Mouse (Mus musculus): Measurements from ENCODE around the gene Ttll1. TPM values are rescaled to one million over a fixed set of nuclear protein-coding genes. Genes with fewer than 3 reads are reported as not detected.
A peak's percentile ranks its signal among the peaks of the same experiment; 100 is the strongest.

Ttll1 gene
- polyA plus RNA-seq, 1 experiment from 2014 or later: 27.6 TPM

GRCm38 (mm10) chr15:83450007-83450406 lies 60.7 kb downstream of the Ttll1 start:
- no peak overlapping the region for H3K9ac ChIP-seq
- ATAC-seq (ENCODE audit: insufficient number of reproducible peaks, insufficient read depth, low FRiP score, low TSS enrichment): no peak
- no peaks in the 10 kb centered on the region for H3K36me3 ChIP-seq
- H3K4me1 ChIP-seq: peaks cover 23% of the 10 kb centered on the region
- H3K9me3 ChIP-seq: no peaks in the 10 kb centered on the region
- no peak overlapping the region for H3K4me2 ChIP-seq (replicated peaks)
- H3K27me3 ChIP-seq: no peaks in the 10 kb centered on the region
- 87% methylated on average over 2 of the region's 2 CpGs for WGBS
- no peak overlapping the region for H3K27ac ChIP-seq
- H3K4me3 ChIP-seq: no peak overlapping the region

- Histone ChIP-seq H3K4me1 (peaks cover 28% of the 10 kb centered on the region), H3K4me2 (replicated peaks) (no peak overlapping the region), H3K9me3 (no peaks in the 10 kb centered on the region), H3K27ac (no peak overlapping the region), H3K36me3 (no peaks in the 10 kb centered on the region), H3K27me3 (no peaks in the 10 kb centered on the region), H3K9ac (no peak overlapping the region), H3K4me3 (no peak overlapping the region)
- ATAC-seq (ENCODE audit: insufficient number of reproducible peaks, insufficient read depth, low FRiP score, low TSS enrichment): no peak
- 78% methylated on average over 5 of the region's 5 CpGs for WGBS
These were observed 62.0 kb downstream of the Ttll1 start for GRCm38 (mm10) chr15:83448646-83449045.

GRCm38 (mm10) chr15:83447791-83448544 lies 62.7 kb downstream of the Ttll1 start:
- ATAC-seq (ENCODE audit: insufficient number of reproducible peaks, insufficient read depth, low FRiP score, low TSS enrichment): no peak
- H3K4me2 ChIP-seq (replicated peaks): no peak overlapping the region
- H3K9me3 ChIP-seq: no peaks in the 10 kb centered on the region
- no peaks in the 10 kb centered on the region for H3K27me3 ChIP-seq
- H3K27ac ChIP-seq: no peak overlapping the region
- no peak overlapping the region for H3K4me3 ChIP-seq
- H3K36me3 ChIP-seq: no peaks in the 10 kb centered on the region
- 67% methylated on average over 10 of the region's 10 CpGs for WGBS
- H3K4me1 ChIP-seq: peaks cover 28% of the 10 kb centered on the region
- no peak overlapping the region for H3K9ac ChIP-seq

GRCm38 (mm10) chr15:83445908-83446307 lies 64.8 kb downstream of the Ttll1 start:
- Histone ChIP-seq H3K4me1 (peaks cover 29% of the 10 kb centered on the region), H3K4me3 (no peak overlapping the region), H3K36me3 (no peaks in the 10 kb centered on the region), H3K9me3 (no peaks in the 10 kb centered on the region), H3K9ac (no peak overlapping the region), H3K27ac (peak overlapping the region; percentile 36), H3K27me3 (no peaks in the 10 kb centered on the region), H3K4me2 (replicated peaks) (no peak overlapping the region)
- no peak for ATAC-seq (ENCODE audit: insufficient number of reproducible peaks, insufficient read depth, low FRiP score, low TSS enrichment)
- WGBS: 73% methylated on average over 2 of the region's 2 CpGs

- H3K4me3 ChIP-seq: no peak overlapping the region
- ATAC-seq (ENCODE audit: insufficient number of reproducible peaks, insufficient read depth, low FRiP score, low TSS enrichment): no peak
- peaks cover 32% of the 10 kb centered on the region for H3K4me1 ChIP-seq
- no peak overlapping the region for H3K9ac ChIP-seq
- peak overlapping the region; percentile 36; the same call in 1 of the 2 replicates for H3K27ac ChIP-seq
- no peaks in the 10 kb centered on the region for H3K9me3 ChIP-seq
- no peak overlapping the region for H3K4me2 ChIP-seq (replicated peaks)
- no peaks in the 10 kb centered on the region for H3K36me3 ChIP-seq
- WGBS: 60% methylated on average over 5 of the region's 5 CpGs
- no peaks in the 10 kb centered on the region for H3K27me3 ChIP-seq
These were observed 65.3 kb downstream of the Ttll1 start for GRCm38 (mm10) chr15:83445383-83445782.

- Histone ChIP-seq H3K9me3 (no peaks in the 10 kb centered on the region), H3K4me2 (replicated peaks) (no peak overlapping the region), H3K27me3 (no peaks in the 10 kb centered on the region), H3K4me3 (no peak overlapping the region), H3K36me3 (no peaks in the 10 kb centered on the region), H3K9ac (no peak overlapping the region), H3K27ac (no peak overlapping the region), H3K4me1 (peaks cover 32% of the 10 kb centered on the region)
- no peak for ATAC-seq (ENCODE audit: insufficient number of reproducible peaks, insufficient read depth, low FRiP score, low TSS enrichment)
- WGBS: 46% methylated on average over 6 of the region's 6 CpGs
These were observed 66.3 kb downstream of the Ttll1 start for GRCm38 (mm10) chr15:83444425-83444824.

GRCm38 (mm10) chr15:83442495-83443037 lies 68.1 kb downstream of the Ttll1 start:
- Histone ChIP-seq H3K4me2 (replicated peaks) (no peak overlapping the region), H3K9me3 (no peaks in the 10 kb centered on the region), H3K27ac (no peak overlapping the region), H3K36me3 (no peaks in the 10 kb centered on the region), H3K4me1 (peaks cover 26% of the 10 kb centered on the region), H3K27me3 (no peaks in the 10 kb centered on the region), H3K4me3 (no peak overlapping the region), H3K9ac (no peak overlapping the region)
- WGBS: 89% methylated on average over 4 of the region's 4 CpGs
- ATAC-seq (ENCODE audit: insufficient number of reproducible peaks, insufficient read depth, low FRiP score, low TSS enrichment): no peak

- Histone ChIP-seq H3K36me3 (no peaks in the 10 kb centered on the region), H3K4me1 (peaks cover 11% of the 10 kb centered on the region), H3K9ac (no peak overlapping the region), H3K27me3 (no peaks in the 10 kb centered on the region), H3K9me3 (no peaks in the 10 kb centered on the region), H3K27ac (no peak overlapping the region), H3K4me2 (replicated peaks) (no peak overlapping the region), H3K4me3 (no peak overlapping the region)
- 57% methylated on average over 5 of the region's 5 CpGs for WGBS
- no peak for ATAC-seq (ENCODE audit: insufficient number of reproducible peaks, insufficient read depth, low FRiP score, low TSS enrichment)
These were observed 70.0 kb downstream of the Ttll1 start for GRCm38 (mm10) chr15:83440726-83441125.

- no peaks in the 10 kb centered on the region for H3K27me3 ChIP-seq
- H3K4me1 ChIP-seq: peaks cover 19% of the 10 kb centered on the region; the same call in 1 of the 2 replicates
- no peaks in the 10 kb centered on the region for H3K9me3 ChIP-seq
- no peak overlapping the region for H3K4me3 ChIP-seq
- ATAC-seq (ENCODE audit: insufficient number of reproducible peaks, insufficient read depth, low FRiP score, low TSS enrichment): no peak
- H3K4me2 ChIP-seq (replicated peaks): no peak overlapping the region
- H3K36me3 ChIP-seq: no peaks in the 10 kb centered on the region
- WGBS: 88% methylated on average over 9 of the region's 9 CpGs
- H3K9ac ChIP-seq: no peak overlapping the region
- H3K27ac ChIP-seq: no peak overlapping the region
These were observed 74.2 kb downstream of the Ttll1 start for GRCm38 (mm10) chr15:83436541-83436940.

- 82% methylated on average over 8 of the region's 8 CpGs for WGBS
- Histone ChIP-seq H3K9ac (no peak overlapping the region), H3K36me3 (no peaks in the 10 kb centered on the region)
These were observed 75.2 kb downstream of the Ttll1 start for GRCm38 (mm10) chr15:83435324-83436090.

GRCm38 (mm10) chr15:83434692-83435091 lies 76.0 kb downstream of the Ttll1 start:
- no peak overlapping the region for H3K4me2 ChIP-seq (replicated peaks)
- 71% methylated on average over 4 of the region's 4 CpGs for WGBS
- peaks cover 18% of the 10 kb centered on the region; the same call in 1 of the 2 replicates for H3K4me1 ChIP-seq
- no peaks in the 10 kb centered on the region for H3K27me3 ChIP-seq
- H3K36me3 ChIP-seq: no peaks in the 10 kb centered on the region
- H3K4me3 ChIP-seq: no peak overlapping the region
- H3K27ac ChIP-seq: no peak overlapping the region
- ATAC-seq (ENCODE audit: insufficient number of reproducible peaks, insufficient read depth, low FRiP score, low TSS enrichment): no peak
- no peaks in the 10 kb centered on the region for H3K9me3 ChIP-seq
- H3K9ac ChIP-seq: no peak overlapping the region

More at GRCm38 (mm10) chr15:83435324-83436090, 75.2 kb downstream of the Ttll1 start:
- H3K27me3 ChIP-seq: no peaks in the 10 kb centered on the region
- H3K4me1 ChIP-seq: 0 out of 2 replicates have a peak, but pooled peaks cover 15% of the 10 kb centered on the region
- no peak for ATAC-seq (ENCODE audit: insufficient number of reproducible peaks, insufficient read depth, low FRiP score, low TSS enrichment)
- no peak overlapping the region for H3K4me2 ChIP-seq (replicated peaks)
- H3K27ac ChIP-seq: no peak overlapping the region
- H3K9me3 ChIP-seq: no peaks in the 10 kb centered on the region
- no peak overlapping the region for H3K4me3 ChIP-seq

Data from embryonic facial prominence, embryonic 12.5 days (tissue).